Mouse (Mus musculus) midbrain, embryonic 11.5 days (tissue): ENCODE measurements around the gene Mageb16. TPM values are rescaled to one million over a fixed set of nuclear protein-coding genes. Genes with fewer than 3 reads are reported as not detected.

Source experiments
- ATAC-seq: fragments of 200-750 bp; cut with Nextera tagmentation; 2 replicates; pipeline ENCODE4 v1.8.0; 2017; ENCODE audit warnings: moderate TSS enrichment, moderate library complexity; ENCODE audit not compliant: low FRiP score
- DNase-seq: peaks from one replicate; pipeline ENCODE4 v3.0.0; 2015; ENCODE audit warnings: low spot score; ENCODE audit errors: missing footprints
- H3K27ac ChIP-seq: fragments of 300-500 bp; sonication (generic); 2 replicates; pipeline ENCODE4 v1.5.1; 2014; ENCODE audit warnings: low read depth, low read length
- H3K27me3 ChIP-seq: fragments of 300-500 bp; sonication (generic); 2 replicates; pipeline ENCODE4 v1.6.1; 2014; ENCODE audit warnings: mild to moderate bottlenecking, low read length, moderate library complexity, mixed read lengths; ENCODE audit not compliant: control insufficient read depth, insufficient read depth
- H3K36me3 ChIP-seq: fragments of 300-500 bp; sonication (generic); 2 replicates; pipeline ENCODE4 v1.6.1; 2014; ENCODE audit warnings: mild to moderate bottlenecking, low read length, moderate library complexity, mixed read lengths; ENCODE audit not compliant: control insufficient read depth, insufficient read depth
- H3K4me1 ChIP-seq: fragments of 300-500 bp; sonication (generic); 2 replicates; pipeline ENCODE4 v1.6.1; 2014; ENCODE audit warnings: low read length; ENCODE audit not compliant: control insufficient read depth, insufficient read depth
- H3K4me2 ChIP-seq: fragments of 300-500 bp; sonication (generic); 2 replicates; pipeline ENCODE4 v1.6.1; 2014; ENCODE audit warnings: mild to moderate bottlenecking, moderate library complexity
- H3K4me3 ChIP-seq: fragments of 300-500 bp; sonication (generic); 2 replicates; pipeline ENCODE4 v1.5.1; 2014; ENCODE audit warnings: low read depth, low read length
- H3K9ac ChIP-seq: fragments of 300-500 bp; sonication (generic); 2 replicates; pipeline ENCODE4 v1.6.1; 2014; ENCODE audit warnings: low read length
- H3K9me3 ChIP-seq: fragments of 300-500 bp; sonication (generic); 2 replicates; pipeline ENCODE4 v1.6.1; 2016; ENCODE audit warnings: low read length; ENCODE audit not compliant: control insufficient read depth
- WGBS: fragments of 180-500 bp; shearing (Covaris S2); extraction: QIAGEN DNeasy Blood & Tissue Kit; methylation state at CpG from one replicate; pipeline ENCODE4 v1.1.7; 2014; 5-methylcytosine and 5-hydroxymethylcytosine counted together
- polyA plus RNA-seq: library from polyadenylated mRNA; unstranded; fragments of >200 nt; fragmentation: Nextera tagmentation; extraction: Ambion mirVana; gene quantifications from 2 replicates; pipeline ENCODE4 v1.2.1, GENCODE M21; 2014

Mageb16 gene
- polyA plus RNA-seq, result not detected in 2 replicates

DNA sequence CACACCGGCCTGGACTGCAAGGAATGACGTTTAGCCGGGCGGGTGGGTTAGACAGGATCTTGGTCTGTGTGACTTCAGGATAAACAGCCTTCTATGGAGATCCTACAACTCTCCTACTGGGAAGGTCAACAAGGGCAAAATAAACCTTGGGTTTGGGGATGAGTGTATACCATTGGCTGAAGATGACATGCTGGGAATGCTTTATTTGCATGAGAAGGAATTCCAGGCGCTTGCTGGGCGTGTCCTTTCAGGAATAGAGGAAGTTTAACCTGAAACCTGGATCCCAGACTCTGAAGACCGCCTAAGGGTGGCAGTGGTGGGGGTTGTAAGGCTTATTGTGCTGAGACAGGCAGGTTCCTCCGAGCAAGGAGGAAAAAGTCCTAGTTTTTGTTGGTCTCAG, at the start of gene Mageb16:
Mageb16 (minus strand) TSS at position 25 of the 400 bp plus-strand sequence.
- Histone ChIP-seq H3K27ac (no peak within 1 kb of the TSS), H3K9ac (no peak within 1 kb of the TSS), H3K4me3 (no peak within 1 kb of the TSS), H3K36me3 (no peaks in the 10 kb centered on the region), H3K4me2 (no peak within 1 kb of the TSS), H3K9me3 (no peaks in the 10 kb centered on the region), H3K27me3 (no peaks in the 10 kb centered on the region), H3K4me1 (no peaks in the 10 kb centered on the region)
- WGBS, result 63% methylated on average over 8 of the region's 8 CpGs
- ATAC-seq, result no peak
- DNase-seq, result no peak

DNA sequence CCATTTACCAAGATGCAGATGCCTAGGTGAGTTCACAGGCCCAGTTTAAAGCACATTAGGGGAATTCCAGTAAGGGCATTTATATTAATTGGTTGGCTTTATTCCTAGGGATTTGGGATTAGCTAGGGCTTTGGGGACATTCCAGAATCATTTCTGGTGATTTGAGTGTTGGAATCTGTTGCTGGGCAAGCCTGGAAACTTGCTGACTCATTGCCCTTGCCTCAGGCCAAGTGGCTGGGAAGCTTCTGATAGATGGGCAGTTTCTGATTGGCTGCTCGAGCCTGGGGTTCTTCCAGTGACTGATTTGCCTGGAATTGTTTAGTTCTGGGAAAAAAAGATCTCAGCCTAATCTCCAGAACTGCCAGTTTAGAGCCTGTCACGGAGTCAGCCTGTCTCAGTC, 20.1 kb downstream of the Mageb16 start:
- Histone ChIP-seq H3K4me2 (no peak overlapping the region), H3K4me1 (no peaks in the 10 kb centered on the region), H3K27me3 (no peaks in the 10 kb centered on the region), H3K27ac (no peak overlapping the region), H3K36me3 (no peaks in the 10 kb centered on the region), H3K9me3 (no peaks in the 10 kb centered on the region), H3K9ac (no peak overlapping the region), H3K4me3 (no peak overlapping the region)
- DNase-seq, result no peak
- ATAC-seq, result no peak
- 72% methylated on average over 2 of the region's 2 CpGs for WGBS

DNA sequence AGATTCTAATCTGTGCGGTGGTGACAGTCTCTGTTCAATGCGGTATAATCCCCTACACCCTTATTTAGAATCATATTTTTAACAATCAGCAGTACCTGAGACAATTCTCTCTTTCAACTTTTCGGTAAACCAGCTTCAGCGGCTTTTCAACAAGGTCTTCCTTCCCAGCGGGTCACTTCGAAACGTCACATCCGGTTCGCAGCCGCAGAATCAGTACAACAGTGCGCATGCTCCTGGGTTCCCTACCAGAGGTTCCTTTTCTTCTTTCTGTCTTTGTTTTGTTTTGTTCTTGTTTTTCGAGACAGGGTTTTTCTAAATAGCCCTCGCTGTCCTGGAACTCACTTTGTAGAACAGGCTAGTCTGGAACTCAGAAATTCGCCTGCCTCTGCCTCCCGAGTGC, 35.8 kb downstream of the Mageb16 start:
- no peak for DNase-seq
- no peaks in the 10 kb centered on the region for H3K36me3 ChIP-seq
- H3K9ac ChIP-seq, result no peak overlapping the region
- 87% methylated on average over 15 of the region's 15 CpGs for WGBS
- no peaks in the 10 kb centered on the region for H3K9me3 ChIP-seq
- H3K4me3 ChIP-seq, result no peak overlapping the region
- H3K4me1 ChIP-seq, result no peaks in the 10 kb centered on the region
- no peak overlapping the region for H3K4me2 ChIP-seq
- no peak overlapping the region for H3K27ac ChIP-seq
- no peaks in the 10 kb centered on the region for H3K27me3 ChIP-seq
- ATAC-seq, result no peak

DNA sequence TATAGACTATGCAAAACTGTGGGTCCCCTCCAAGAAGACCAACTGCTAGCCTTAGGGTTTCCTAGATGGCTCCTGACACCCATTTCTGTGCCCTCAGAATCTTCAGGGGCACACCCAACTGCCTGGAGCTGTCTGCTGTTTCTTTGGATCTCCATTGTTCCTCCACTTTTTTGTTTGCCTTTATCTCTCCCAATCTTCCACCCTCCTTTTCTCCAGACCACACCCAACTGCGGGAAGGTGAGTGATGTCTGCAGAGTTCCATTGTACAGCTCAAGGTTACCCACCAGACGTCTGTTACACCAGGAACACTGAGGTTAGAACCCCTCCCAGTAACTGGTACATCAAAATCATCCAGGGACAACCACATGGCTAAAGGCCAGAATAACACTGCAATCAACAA, 64.8 kb downstream of the Mageb16 start:
- no peak overlapping the region for H3K27ac ChIP-seq
- H3K27me3 ChIP-seq, result no peaks in the 10 kb centered on the region
- no peaks in the 10 kb centered on the region for H3K9me3 ChIP-seq
- no peaks in the 10 kb centered on the region for H3K4me1 ChIP-seq
- no peak overlapping the region for H3K4me3 ChIP-seq
- 80% methylated on average over 2 of the region's 2 CpGs for WGBS
- DNase-seq (no peak), ATAC-seq (no peak)
- no peak overlapping the region for H3K4me2 ChIP-seq
- no peaks in the 10 kb centered on the region for H3K36me3 ChIP-seq
- no peak overlapping the region for H3K9ac ChIP-seq

Other genes starting within 250 kb of the Mageb16 start
- gene Gm7173, start 154.2 kb downstream of the Mageb16 start, polyA plus RNA-seq, result 0.04 and 0.38 TPM in 2 replicates